Mouse (Mus musculus) kidney, adult 2 months (tissue): Measurements from ENCODE around the gene Zfp341. TPM values are rescaled to one million over a fixed set of nuclear protein-coding genes. Genes with fewer than 3 reads are reported as not detected.

Source experiments
- DNase-seq: peaks from one replicate; pipeline ENCODE4 v3.0.0; 2021
- H3K27ac ChIP-seq: fragments of 200-500 bp; 2 replicates; pipeline ENCODE4 v1.5.1; 2012; ENCODE audit warnings: low read depth, low read length, control low read depth, inconsistent platforms; ENCODE audit not compliant: insufficient read depth
- H3K27me3 ChIP-seq: fragments of 200-500 bp; replicated peaks from 2 replicates; pipeline ENCODE4 v1.6.1; 2012; ENCODE audit warnings: mild to moderate bottlenecking, moderate library complexity, low read length, inconsistent platforms; ENCODE audit not compliant: control insufficient read depth, insufficient read depth
- H3K36me3 ChIP-seq: fragments of 200-500 bp; 2 replicates; pipeline ENCODE4 v1.6.1; 2012; ENCODE audit warnings: mild to moderate bottlenecking, moderate library complexity, low read length, inconsistent platforms; ENCODE audit not compliant: control insufficient read depth, insufficient read depth
- H3K4me1 ChIP-seq: fragments of 200-500 bp; 2 replicates; pipeline ENCODE4 v1.6.1; 2011; ENCODE audit warnings: low read length; ENCODE audit not compliant: control insufficient read depth, insufficient read depth
- H3K4me3 ChIP-seq: fragments of 200-500 bp; 2 replicates; pipeline ENCODE4 v1.5.1; 2011; ENCODE audit warnings: mild to moderate bottlenecking, low read depth, low read length, control low read depth; ENCODE audit not compliant: insufficient read depth
- CTCF ChIP-seq: fragments of 200-500 bp; conservative IDR thresholded peaks from 2 replicates; pipeline ENCODE4 v1.5.1; 2011; ENCODE audit warnings: low read depth, mild to moderate bottlenecking, control low read depth, low read length, moderate library complexity, mixed read lengths; ENCODE audit not compliant: insufficient read depth, insufficient read length
- POLR2A ChIP-seq: fragments of 200-500 bp; IDR thresholded peaks from one replicate; pipeline ENCODE4 v1.6.1; 2011; ENCODE audit warnings: low read depth, low read length, control low read depth
- WGBS: fragments of 180-500 bp; shearing (Covaris S2); methylation state at CpG from one replicate; pipeline ENCODE4 v1.1.7; 2018; 5-methylcytosine and 5-hydroxymethylcytosine counted together
- polyA plus RNA-seq: library from polyadenylated mRNA; depleted of rRNA; stranded (reverse); fragments of >200 nt; gene quantifications from 2 replicates; pipeline ENCODE4 v1.2.3, GENCODE M21; 2012; rRNA removed

Zfp341 gene
- polyA plus RNA-seq, result 4.9 and 5.3 TPM in 2 replicates

- peak; percentile 93 for DNase-seq
- WGBS, result under 1% methylated on average over 92 of the region's 98 CpGs
- peaks cover 7% of the 10 kb centered on the region; the same call in 1 of the 2 replicates for H3K4me1 ChIP-seq
- H3K36me3 ChIP-seq, result no peaks in the 10 kb centered on the region
- TF ChIP-seq CTCF, result peak; percentile 64
- TF ChIP-seq POLR2A, result peak; percentile 40
- no peaks in the 10 kb centered on the region for H3K27me3 ChIP-seq
- H3K27ac ChIP-seq, result peak within 1 kb of the TSS; percentile 88
- H3K4me3 ChIP-seq, result peak within 1 kb of the TSS; percentile 71
These were observed at the start of gene Zfp341, which contains the start of gene 4930519P11Rik for GRCm38 (mm10) chr2:154613118-154614115. Gene Zfp341 (plus strand): TSS chr2:154613297. Gene 4930519P11Rik (minus strand): TSS chr2:154613437.

GRCm38 (mm10) chr2:154563612-154564170 is 49.4 kb upstream of the Zfp341 start:
- Histone ChIP-seq H3K36me3 (no peaks in the 10 kb centered on the region), H3K4me1 (no peaks in the 10 kb centered on the region; the same call in 1 of the 2 replicates), H3K27ac (peak overlapping the region; percentile 68; the same call in 1 of the 2 replicates), H3K27me3 (no peaks in the 10 kb centered on the region), H3K4me3 (no peak overlapping the region)
- DNase-seq, result peak; percentile 86
- 79% methylated on average over 22 of the region's 22 CpGs for WGBS
- no peak for TF ChIP-seq CTCF
- TF ChIP-seq POLR2A, result no peak

GRCm38 (mm10) chr2:154565562-154565961 is 47.5 kb upstream of the Zfp341 start:
- no peak for DNase-seq
- Histone ChIP-seq H3K36me3 (no peaks in the 10 kb centered on the region), H3K4me3 (no peak overlapping the region), H3K27ac (no peak overlapping the region), H3K27me3 (no peaks in the 10 kb centered on the region), H3K4me1 (no peaks in the 10 kb centered on the region; the same call in 1 of the 2 replicates)
- WGBS, result 95% methylated on average over 3 of the region's 3 CpGs
- TF ChIP-seq CTCF, result no peak
- no peak for TF ChIP-seq POLR2A

GRCm38 (mm10) chr2:154566641-154567040 is 46.5 kb upstream of the Zfp341 start:
- DNase-seq, result peak; percentile 65

GRCm38 (mm10) chr2:154567766-154568165 is 45.3 kb upstream of the Zfp341 start:
- no peaks in the 10 kb centered on the region for H3K36me3 ChIP-seq
- no peak overlapping the region for H3K4me3 ChIP-seq
- no peak for DNase-seq
- WGBS, result 48% methylated on average over 2 of the region's 2 CpGs
- H3K4me1 ChIP-seq, result no peaks in the 10 kb centered on the region; the same call in 1 of the 2 replicates
- no peak overlapping the region for H3K27ac ChIP-seq
- no peak for TF ChIP-seq CTCF
- no peak for TF ChIP-seq POLR2A
- no peaks in the 10 kb centered on the region for H3K27me3 ChIP-seq

More at GRCm38 (mm10) chr2:154566641-154567040, 46.5 kb upstream of the Zfp341 start:
- H3K27me3 ChIP-seq, result no peaks in the 10 kb centered on the region
- H3K4me3 ChIP-seq, result no peak overlapping the region
- peak overlapping the region; percentile 48; the same call in 1 of the 2 replicates for H3K27ac ChIP-seq
- TF ChIP-seq POLR2A, result no peak
- TF ChIP-seq CTCF, result no peak
- no peaks in the 10 kb centered on the region; the same call in 1 of the 2 replicates for H3K4me1 ChIP-seq
- no peaks in the 10 kb centered on the region for H3K36me3 ChIP-seq
- 47% methylated on average over 8 of the region's 8 CpGs for WGBS

GRCm38 (mm10) chr2:154568329-154569070 is 44.6 kb upstream of the Zfp341 start:
- Histone ChIP-seq H3K27me3 (no peaks in the 10 kb centered on the region), H3K36me3 (no peaks in the 10 kb centered on the region), H3K4me3 (no peak overlapping the region), H3K27ac (no peak overlapping the region), H3K4me1 (no peaks in the 10 kb centered on the region; the same call in 1 of the 2 replicates)
- TF ChIP-seq CTCF (no peak), POLR2A (no peak)
- 59% methylated on average over 10 of the region's 10 CpGs for WGBS
- DNase-seq, result no peak
